Mouse (Mus musculus): ENCODE results near the gene Dbt.
"Not testable (repeated sequence)": the region's sequence is repeated elsewhere in the genome, so short reads cannot be mapped to it uniquely, and the experiment has no call there.

Gene Dbt

GRCm38 (mm10) chr3:116542070-116542469 is 29.2 kb downstream of the Dbt start:
- DNase-seq (ENCODE audit: low spot score in 2 of 2), result no peak

DNA sequence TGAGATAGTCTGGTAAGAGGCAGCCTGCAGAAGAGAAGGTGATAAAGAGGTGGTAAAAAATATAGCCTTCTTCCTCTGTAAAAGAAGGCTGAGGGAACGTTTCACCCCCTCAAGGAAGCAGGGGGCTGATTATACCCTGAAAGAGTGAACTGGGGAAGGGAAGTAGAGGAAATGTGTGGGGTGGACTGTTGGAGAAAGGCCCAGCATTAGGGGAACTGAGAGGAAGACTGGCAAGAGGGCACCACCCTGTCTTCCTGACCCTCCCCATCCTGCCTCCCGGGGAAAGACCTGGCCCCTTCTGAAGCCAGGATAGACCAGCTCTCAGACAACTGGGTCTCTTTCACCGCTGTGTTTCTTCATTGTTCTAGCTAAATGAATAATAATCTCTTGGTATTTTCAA is 29.7 kb downstream of the Dbt start:
- no peak for DNase-seq (ENCODE audit: low spot score in 2 of 2)

DNA sequence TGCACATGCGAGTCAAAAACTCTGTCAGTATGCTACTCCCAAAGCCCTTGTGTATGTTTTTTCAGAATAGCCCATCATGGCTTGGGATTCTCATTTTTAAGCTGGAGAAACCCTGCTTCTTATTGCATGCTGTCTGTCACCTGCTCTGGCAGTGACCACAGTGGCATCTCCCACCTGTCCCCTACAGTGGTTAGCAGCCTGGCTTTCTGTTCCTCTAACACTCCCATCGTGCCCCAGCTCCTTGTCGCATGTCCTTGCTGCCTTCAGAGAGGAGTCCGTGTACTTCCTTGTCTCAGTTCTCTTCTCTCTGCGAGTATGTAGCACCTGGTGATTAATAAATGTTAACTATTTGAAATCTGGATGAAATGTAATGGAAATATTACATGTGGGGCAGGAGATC is 34.6 kb downstream of the Dbt start:
- no peak for DNase-seq (ENCODE audit: low spot score in 2 of 2)

GRCm38 (mm10) chr3:116551362-116551761 is 38.5 kb downstream of the Dbt start:
- DNase-seq (ENCODE audit: low spot score in 2 of 2), result no peak

DNA sequence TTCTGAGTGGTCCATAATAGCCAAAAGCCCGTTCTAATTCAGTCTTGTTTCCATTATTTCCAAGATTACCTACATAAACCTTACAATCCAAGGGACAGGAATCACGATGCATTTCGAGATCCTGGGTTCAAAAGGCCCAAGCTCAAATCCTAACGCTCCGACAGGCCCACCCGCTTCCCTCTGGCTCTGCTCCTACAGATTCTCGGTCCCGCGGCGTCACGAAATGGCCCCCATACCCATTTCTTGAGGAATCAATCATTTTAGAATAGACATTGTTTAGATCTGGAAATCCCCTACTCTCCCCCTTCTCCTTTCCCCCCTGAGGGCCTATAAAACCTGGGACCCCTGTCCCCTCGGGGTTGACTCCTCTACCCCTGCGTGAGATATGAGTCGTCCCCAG is 48.4 kb downstream of the Dbt start:
- DNase-seq (ENCODE audit: low spot score in 2 of 2), result not testable (repeated sequence)

- no peak for DNase-seq (ENCODE audit: low spot score in 2 of 2)
Measured at GRCm38 (mm10) chr3:116562408-116563094, 49.7 kb downstream of the Dbt start, which contains the start of gene Lrrc39. TSS of gene Lrrc39 (plus strand) at chr3:116562973.

DNA sequence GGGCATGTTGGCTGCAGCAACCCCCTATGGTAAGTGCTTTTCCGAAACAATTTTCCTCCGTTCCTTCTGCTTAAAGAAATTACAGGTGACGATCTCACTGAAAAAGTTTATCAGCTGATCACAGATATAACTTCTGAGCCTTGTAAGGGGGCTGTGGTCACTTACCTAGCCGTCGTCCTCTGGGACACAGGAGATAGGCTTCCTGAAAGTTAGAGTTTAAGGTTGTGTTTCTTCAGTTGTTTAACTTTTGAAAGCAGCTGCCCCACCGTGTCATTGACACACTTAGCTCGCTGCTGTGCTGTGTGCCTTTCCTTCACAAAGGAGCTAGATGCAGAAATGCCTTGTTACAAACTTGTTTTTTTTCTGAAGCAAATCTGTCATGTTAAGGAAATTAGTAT is 50.2 kb downstream of the Dbt start:
- no peak for DNase-seq (ENCODE audit: low spot score in 2 of 2)

DNA sequence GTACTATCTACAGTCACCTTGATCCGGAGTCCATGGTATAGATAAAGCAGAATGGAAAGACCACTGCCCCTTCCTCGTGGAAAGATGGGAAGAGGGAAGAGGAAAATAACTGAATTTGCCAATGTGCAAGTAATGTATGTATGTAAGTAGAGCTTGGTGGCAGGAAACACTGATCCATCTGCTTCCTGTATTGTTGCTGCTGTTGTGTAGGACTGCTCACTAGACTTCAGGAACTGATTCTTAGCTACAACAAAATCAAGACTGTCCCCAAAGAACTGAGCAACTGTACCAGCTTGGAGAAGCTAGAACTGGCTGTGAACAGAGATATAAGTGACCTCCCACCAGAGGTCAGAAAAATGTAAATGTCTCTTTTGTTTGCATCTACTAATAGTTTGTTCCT is 57.8 kb downstream of the Dbt start:
- DNase-seq (ENCODE audit: low spot score in 2 of 2), result no peak

DNA sequence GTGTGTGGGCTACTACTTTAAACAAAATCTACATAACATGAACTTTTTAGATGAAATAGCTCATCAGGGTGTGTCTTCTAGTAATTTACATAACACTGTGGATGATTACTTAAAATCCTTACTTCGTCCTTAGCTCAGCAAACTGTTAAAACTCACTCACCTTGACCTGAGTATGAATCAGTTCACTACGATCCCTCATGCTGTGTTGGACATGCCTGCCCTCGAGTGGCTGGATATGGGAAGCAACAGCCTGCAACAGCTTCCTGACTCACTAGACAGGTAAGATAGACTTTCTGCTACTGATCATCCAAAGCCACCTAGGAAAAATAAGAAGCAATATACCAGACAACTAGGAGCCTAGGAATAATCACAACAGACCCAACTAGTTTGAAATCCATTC is 64.4 kb downstream of the Dbt start:
- no peak for DNase-seq (ENCODE audit: low spot score in 2 of 2)

DNA sequence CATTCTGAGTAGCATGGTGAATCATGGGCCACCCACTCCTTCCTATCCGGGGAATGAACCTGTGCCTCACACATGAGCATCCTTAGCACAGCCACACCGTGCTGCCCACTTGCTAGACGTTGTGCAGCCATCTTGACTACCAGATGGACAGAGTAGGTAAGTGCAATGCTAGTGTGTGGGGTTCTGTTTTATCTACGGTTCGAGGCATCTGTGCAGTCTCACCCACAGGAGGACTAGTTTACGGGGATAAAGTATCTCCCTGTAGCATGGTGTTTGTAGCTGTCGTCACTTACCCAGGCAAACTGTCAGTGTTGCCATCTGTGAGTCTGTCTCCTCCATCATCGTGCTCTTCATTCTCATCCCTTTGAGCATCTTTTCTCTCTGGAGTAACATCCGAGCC is 69.3 kb downstream of the Dbt start:
- DNase-seq (ENCODE audit: low spot score in 2 of 2), result no peak

DNA sequence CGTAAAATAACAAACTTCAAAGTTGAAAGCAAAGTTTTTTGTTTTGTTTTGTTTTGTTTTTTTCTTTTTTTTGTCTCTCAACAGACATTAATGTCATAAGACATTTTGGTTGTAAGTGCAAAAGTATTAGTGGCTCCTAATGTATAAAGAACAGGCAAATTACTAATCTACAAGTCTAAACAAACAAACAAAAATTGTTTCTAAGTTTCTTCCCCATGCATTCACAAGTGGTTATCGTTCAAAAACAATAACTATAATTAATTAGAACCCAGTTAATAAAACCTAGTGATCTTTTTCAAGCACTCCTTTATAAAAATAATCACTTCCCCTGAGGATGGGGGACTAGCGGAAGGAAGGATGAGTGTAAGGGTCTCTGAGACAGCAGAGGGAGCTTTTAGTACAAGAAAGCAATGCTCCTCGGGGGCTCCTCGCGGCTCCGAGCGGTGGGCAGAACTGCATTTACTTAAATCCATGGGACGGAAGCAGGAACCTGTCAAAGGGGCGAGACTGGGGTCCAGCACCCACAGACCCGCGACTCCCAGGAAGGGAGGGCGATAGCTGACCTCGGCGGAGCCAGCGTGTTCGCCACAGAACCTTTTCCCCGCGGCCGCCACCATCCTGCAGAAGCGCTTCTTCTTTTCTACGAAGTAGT is 81.3 kb downstream of the Dbt start:
- no peak for DNase-seq (ENCODE audit: low spot score in 2 of 2)

- DNase-seq (ENCODE audit: low spot score in 2 of 2), result peak; percentile 94 to 98
Measured at GRCm38 (mm10) chr3:116594728-116595602, 82.1 kb downstream of the Dbt start, which contains the start of gene Sass6. TSS of gene Sass6 (plus strand) at chr3:116594982.

DNA sequence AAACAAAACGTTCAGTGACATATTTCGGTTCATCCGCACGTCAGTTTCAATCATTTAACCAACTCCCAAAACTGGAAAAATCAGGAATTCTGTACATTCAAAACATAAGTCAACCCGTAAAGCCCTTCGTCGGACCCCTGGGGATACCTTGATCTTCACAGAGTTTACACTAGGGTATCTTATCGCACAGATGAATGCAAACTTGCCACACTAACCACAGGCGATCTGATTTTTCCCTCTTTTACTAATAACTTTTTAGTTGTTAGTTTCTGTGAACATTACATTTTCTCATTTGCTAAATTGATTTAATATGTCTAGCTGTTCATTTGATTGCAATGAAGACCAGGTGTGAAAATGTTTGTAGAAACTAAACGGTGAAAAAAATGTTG is 82.7 kb downstream of the Dbt start:
- DNase-seq (ENCODE audit: low spot score in 2 of 2), result no peak

Data from frontal cortex, postnatal 14 days (tissue).